ENCODE assay signal across 1 mouse cellular context in the genomic region with DNA sequence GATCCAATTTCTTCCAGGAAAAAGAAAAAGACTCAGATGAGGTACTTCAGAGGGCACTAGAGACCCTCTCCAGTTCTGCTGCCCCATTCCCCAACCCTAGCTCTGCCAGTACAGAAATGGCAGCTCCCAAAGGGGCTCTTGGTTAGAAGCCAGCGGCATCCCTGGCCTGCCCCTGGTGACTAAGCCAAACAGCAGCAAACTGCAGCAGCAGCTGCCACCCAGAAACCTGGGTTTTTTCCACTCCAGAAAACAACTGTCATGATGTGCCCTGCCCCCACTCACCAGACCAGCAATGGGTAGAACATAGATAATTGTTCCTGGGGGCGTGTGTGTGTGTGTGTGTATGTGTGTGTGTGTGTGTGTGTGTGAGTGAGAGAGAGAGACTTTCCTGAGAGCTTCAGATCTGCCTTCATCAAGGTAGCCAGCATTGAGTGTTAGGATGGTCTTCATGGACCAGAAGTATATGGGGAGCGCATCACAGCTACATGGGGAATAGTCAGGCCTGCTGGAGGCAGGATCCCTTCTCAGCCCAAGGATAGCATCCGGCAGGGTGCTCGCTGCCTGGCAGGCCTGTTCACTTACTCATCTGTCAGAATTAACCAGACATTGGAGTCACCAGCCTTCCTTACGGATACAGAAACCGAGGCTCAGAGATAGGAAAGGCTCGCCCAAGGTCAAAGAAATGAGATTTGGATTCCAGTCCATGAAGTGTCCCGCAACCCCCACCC.
TF ChIP-seq lines count a peak whose summit lies in the region.

No protein-coding gene starts in this region.

TF ChIP-seq in CH12.LX, 34 proteins besides CTCF, POLR2A, EP300 and RAD21 (continued from another document):
- TF ChIP-seq SIN3A (IDR thresholded peaks at IDR 0.05; ENCODE audit: low read length), result no peak
- TF ChIP-seq PAX5 (IDR thresholded peaks at IDR 0.05; ENCODE audit: low read length), result no peak
